ENCODE assay signal across 1 mouse cellular context in the genomic region with DNA sequence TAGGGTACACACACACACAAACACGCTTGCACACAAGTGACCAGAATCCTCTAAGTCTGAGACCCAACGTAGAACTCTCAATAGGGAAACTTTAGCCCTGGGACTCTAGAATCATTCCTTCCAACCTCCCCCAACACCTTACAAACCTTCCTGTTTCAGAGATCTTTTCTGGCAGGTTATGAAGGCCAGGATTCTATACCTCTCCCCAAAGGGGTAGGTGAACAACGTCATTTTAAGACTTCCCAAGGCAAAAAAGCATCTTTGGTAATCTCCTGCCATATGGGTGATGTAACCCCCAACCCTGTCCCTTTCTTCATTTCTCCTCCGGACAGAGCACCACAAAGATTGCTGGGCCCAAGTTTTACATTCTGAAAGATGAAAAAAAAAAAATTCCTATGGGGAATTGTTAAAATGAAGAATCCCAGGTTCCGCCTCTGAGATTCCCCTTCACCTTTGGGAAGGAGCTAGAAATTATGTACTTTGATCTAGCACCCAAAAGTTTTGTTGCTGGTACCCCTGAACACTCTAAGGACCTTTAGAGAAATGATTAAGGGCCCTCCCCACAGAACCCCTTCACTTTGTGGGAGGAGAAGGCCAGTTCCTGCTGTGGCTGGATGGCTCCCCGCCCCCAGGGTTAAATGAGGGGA.
TF ChIP-seq lines count a peak whose summit lies in the region.

No protein-coding gene starts in this region.

TF ChIP-seq in CH12.LX, 34 proteins besides CTCF, POLR2A, EP300 and RAD21 (continued from another document):
- TF ChIP-seq ZMIZ1 (IDR thresholded peaks at IDR 0.05; ENCODE audit: low read depth, low read length) (peak; percentile 69; the same call in 1 of the 2 replicates), ZNF384 (IDR thresholded peaks at IDR 0.05; ENCODE audit: low read depth, low read length) (0 out of 2 replicates have a peak, but pooled peaks have one; percentile 49), SMC3 (IDR thresholded peaks at IDR 0.05; ENCODE audit: low read depth, low read length) (no peak), MXI1 (IDR thresholded peaks at IDR 0.05; ENCODE audit: low read depth, low read length) (no peak), MAFK (IDR thresholded peaks at IDR 0.05; ENCODE audit: insufficient replicate concordance, low read length) (no peak)
TF ChIP-seq in CH12.LX: peak in this region for 3.
